Mouse (Mus musculus) left cerebral cortex, postnatal 25 days (tissue): ENCODE measurements around the gene Gm10392. TPM values are rescaled to one million over a fixed set of nuclear protein-coding genes. Genes with fewer than 3 reads are reported as not detected.

Experiments
- DNase-seq, 2 experiments: peaks; one replicate each; pipeline ENCODE4 v3.0.0; 2022; ENCODE audit warnings: low spot score in 2 of 2, mixed read lengths in 1 of 2
- intact Hi-C: fragments of 180-260 bp; cut with DNase I; formaldehyde crosslinking; loops from one replicate; pipeline ENCODE4 v1.15.1; 2025
- total RNA-seq, 2 experiments: library from RNA; stranded (reverse); gene quantifications; 2 replicates each; pipeline ENCODE4 v1.2.3; 2021

Gm10392 gene
- total RNA-seq, 2 experiments from 2014 or later = not detected

- no peak for DNase-seq
- intact Hi-C loops = loop anchor here (5.0 kb wide), 3 partner anchors 34 to 366 kb away; no protein-coding TSS in a partner anchor
These were observed 50.6 kb downstream of the Gm10392 start for GRCm38 (mm10) chr11:77468397-77468796.

GRCm38 (mm10) chr11:77467784-77468183 lies 51.2 kb downstream of the Gm10392 start:
- intact Hi-C loops = loop anchor here (5.0 kb wide), 3 partner anchors 35 to 365 kb away; no protein-coding TSS in a partner anchor
- peak; percentile 73 to 81 for DNase-seq

GRCm38 (mm10) chr11:77467157-77467556 lies 51.8 kb downstream of the Gm10392 start:
- intact Hi-C loops = loop anchor here (5.0 kb wide), 3 partner anchors 35 to 365 kb away; no protein-coding TSS in a partner anchor
- DNase-seq = peak; percentile 66 to 68

Other genes starting within 250 kb of the Gm10392 start
- 10 to 100 TPM; 31.8 to 36.1 TPM for gene Coro6, start 56.8 kb downstream of the Gm10392 start, total RNA-seq
- 100 to 1,000 TPM; 100 to 101 TPM for gene Ankrd13b, start 29.5 kb downstream of the Gm10392 start, total RNA-seq
- 100 to 1,000 TPM; 247 to 261 TPM for gene Git1, start 25.6 kb downstream of the Gm10392 start, total RNA-seq
- gene Abhd15, start 4.1 kb downstream of the Gm10392 start, total RNA-seq = 1 to 10 TPM; 1.6 to 1.7 TPM
- gene Trp53i13, start 3.2 kb downstream of the Gm10392 start, total RNA-seq = 1 to 10 TPM; 3.3 to 4.4 TPM
- 100 to 1,000 TPM; 107 to 108 TPM for gene Taok1, start 88.6 kb upstream of the Gm10392 start, total RNA-seq
- 10 to 100 TPM; 71.6 to 72.4 TPM for gene Nufip2, start 167.0 kb upstream of the Gm10392 start, total RNA-seq
- gene Cryba1, start 206.1 kb upstream of the Gm10392 start, total RNA-seq = not detected
- gene Myo18a, start 244.0 kb upstream of the Gm10392 start, total RNA-seq = 100 to 1,000 TPM; 156 to 157 TPM